Mouse (Mus musculus) adrenal gland, postnatal 4 days (tissue): Measurements from ENCODE around the gene Echdc2. TPM values are rescaled to one million over a fixed set of nuclear protein-coding genes. Genes with fewer than 3 reads are reported as not detected.

Experiments
- DNase-seq, 2 experiments: peaks; one replicate each; pipeline ENCODE4 v3.0.0; 2021 to 2022; ENCODE audit warnings: low spot score in 2 of 2, mixed read lengths in 2 of 2
- total RNA-seq, 2 experiments: library from RNA; stranded (reverse); gene quantifications; 2 replicates each; pipeline ENCODE4 v1.2.3; 2021

Echdc2 gene
- total RNA-seq, 2 experiments from 2014 or later: 35.2 to 36.3 TPM

- DNase-seq: no peak
Observed at GRCm38 (mm10) chr4:108196277-108196855, 31.1 kb downstream of the Echdc2 start.

DNA sequence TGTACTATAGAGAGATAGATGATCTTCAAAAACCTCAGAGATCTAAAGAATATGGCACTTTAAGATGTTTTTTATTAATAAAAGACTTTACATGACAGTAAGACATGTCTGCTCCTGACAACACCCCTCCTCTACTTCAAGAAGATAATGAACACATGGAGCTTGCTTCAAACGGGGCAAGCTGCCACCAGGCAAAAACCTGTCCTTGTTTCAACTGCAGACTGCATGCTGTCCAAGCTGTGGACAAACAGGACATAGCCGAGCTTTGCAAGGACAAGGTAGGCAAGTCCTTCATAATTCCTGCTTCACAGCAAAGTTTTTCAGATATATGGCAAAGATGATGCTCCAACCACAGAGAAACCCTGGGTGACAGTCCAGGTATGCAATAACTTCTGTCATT, 34.0 kb downstream of the Echdc2 start:
- DNase-seq: no peak

GRCm38 (mm10) chr4:108204629-108205028, 39.4 kb downstream of the Echdc2 start:
- no peak for DNase-seq

- no peak for DNase-seq
Observed at GRCm38 (mm10) chr4:108213023-108213422, 47.8 kb downstream of the Echdc2 start.

DNA sequence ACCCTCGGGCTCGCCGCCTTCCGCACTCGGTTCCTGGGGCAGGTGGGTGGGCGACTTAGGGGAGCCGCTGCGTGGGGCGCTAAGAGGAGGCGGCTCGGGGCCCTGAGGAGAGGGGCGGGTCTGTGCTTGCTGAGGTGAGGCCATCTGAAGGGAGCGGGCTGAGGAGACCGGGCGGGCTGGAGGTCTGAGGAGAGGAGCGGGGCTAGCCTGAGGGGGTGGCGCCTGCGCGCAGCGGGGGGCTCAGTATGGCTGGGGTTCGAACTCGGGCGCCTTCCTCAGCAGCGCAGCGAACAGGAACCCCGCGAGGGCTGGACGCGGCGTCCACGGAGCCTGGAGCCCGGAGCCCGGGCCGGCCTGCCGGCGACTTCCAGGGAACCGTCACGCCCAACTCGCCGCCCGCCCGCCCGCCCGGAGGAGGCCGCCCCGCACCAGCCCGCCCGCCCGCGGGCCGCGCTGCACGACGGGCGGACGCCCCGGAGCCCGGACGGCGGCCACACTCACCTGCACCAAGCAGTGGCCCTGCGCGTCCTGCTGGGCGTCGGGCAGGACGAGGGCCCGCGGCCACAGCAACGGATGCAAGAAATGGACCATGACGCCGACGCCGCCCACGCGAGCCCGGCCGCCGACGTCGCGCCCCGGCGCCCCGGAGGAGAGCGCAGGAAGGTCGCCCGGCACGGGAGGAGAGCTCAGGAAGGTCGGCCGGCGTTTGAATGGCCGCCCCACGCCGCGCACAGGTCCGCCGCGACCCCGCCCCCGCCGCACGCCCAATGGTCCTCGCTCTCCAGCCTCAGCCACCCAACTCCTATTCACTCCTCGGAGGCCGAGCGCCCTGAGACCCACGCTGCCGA, 52.3 kb downstream of the Echdc2 start, which contains the start of gene Zyg11a:
Gene Zyg11a, minus strand, starts transcription at position 717 of the 848 bp plus-strand sequence.
- no peak for DNase-seq

GRCm38 (mm10) chr4:108219019-108219418, 53.8 kb downstream of the Echdc2 start:
- no peak for DNase-seq

GRCm38 (mm10) chr4:108222507-108222906, 57.3 kb downstream of the Echdc2 start:
- DNase-seq: no peak

GRCm38 (mm10) chr4:108225341-108225872, 60.2 kb downstream of the Echdc2 start:
- DNase-seq: no peak

Other genes with a start within 250 kb of the Echdc2 start
- gene Cpt2, start 241.8 kb upstream of the Echdc2 start, total RNA-seq: 100 to 1,000 TPM; 112 to 120 TPM
- under 1 TPM; 0.48 to 0.62 TPM for gene Slc1a7, start 197.1 kb upstream of the Echdc2 start, total RNA-seq
- 1 to 10 TPM; 6.2 to 8.5 TPM for gene Podn, start 69.0 kb upstream of the Echdc2 start, total RNA-seq
- gene Scp2, start 20.4 kb upstream of the Echdc2 start, total RNA-seq: 100 to 1,000 TPM; 170 to 225 TPM
- gene Zyg11a, start 52.6 kb downstream of the Echdc2 start, total RNA-seq: under 1 TPM; 0.25 to 0.34 TPM
- 10 to 100 TPM; 37.0 to 37.4 TPM for gene Zyg11b, start 135.7 kb downstream of the Echdc2 start, total RNA-seq
- 10 to 100 TPM; 58.6 to 59.5 TPM for gene Coa7, start 162.7 kb downstream of the Echdc2 start, total RNA-seq
- gene Shisal2a, start 217.9 kb downstream of the Echdc2 start, total RNA-seq: 1 to 10 TPM; 6.9 to 7.6 TPM
- gene Gpx7, start 241.5 kb downstream of the Echdc2 start, total RNA-seq: 10 to 100 TPM; 25.0 to 31.1 TPM